Mouse (Mus musculus): ENCODE results near the gene Pibf1.

DNA sequence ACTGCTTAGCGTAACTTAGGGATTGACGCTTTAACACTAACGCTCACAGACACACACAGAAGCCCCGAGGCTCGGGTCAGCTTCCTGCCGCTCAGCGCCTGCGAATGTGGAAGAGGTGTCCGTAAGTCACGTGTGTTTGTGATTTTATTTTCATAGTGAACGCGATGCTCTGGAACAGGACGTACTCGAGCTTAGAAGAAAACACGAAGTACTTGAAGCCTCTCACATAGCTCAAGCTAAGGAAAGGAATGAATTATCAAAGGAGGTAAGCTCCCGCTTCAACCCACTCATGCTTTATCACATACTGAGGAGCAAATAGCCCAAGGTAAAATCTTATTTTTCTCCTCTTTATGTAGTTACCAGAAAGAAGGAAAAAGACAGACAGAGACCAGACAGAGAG lies 37.1 kb downstream of the Pibf1 start:
- no peak for TF ChIP-seq POLR2A (IDR thresholded peaks at IDR 0.05; ENCODE audit: insufficient read depth, low read depth, low read length)
- no peak for TF ChIP-seq CTCF (IDR thresholded peaks at IDR 0.05)

Measured in heart, adult 2 months (tissue).